Mouse (Mus musculus) left cerebral cortex, adult 9 months (tissue): ENCODE results near the gene Olfr1079.
"Not testable (repeated sequence)": the region's sequence is repeated elsewhere in the genome, so short reads cannot be mapped to it uniquely, and the experiment has no call there.

Experiments
- DNase-seq, 2 experiments: peaks; one replicate each; pipeline ENCODE4 v3.0.0; 2022; ENCODE audit warnings: low spot score in 2 of 2

The Olfr1079 gene

DNA sequence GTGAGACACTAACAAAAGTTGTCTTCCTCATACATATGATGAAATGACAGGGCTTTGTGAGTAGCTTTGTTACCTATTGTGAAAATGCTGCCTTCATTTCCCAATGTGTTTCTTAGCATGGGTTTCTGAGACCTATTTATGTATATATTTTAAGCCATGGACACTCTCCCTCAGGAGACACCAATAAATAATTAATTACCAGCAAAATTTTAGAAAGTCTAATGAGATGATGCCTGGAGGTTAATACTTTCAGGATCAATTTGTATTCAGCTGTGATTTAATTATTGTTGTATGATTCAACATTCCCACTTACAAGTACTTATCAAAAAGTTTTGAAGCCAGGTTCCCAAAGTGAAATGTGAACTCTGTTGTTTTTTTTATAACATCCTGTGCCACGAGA lies at the start of gene Olfr1079:
TSS of gene Olfr1079 (minus strand) at position 101 of the 400 bp plus-strand sequence.
- DNase-seq = no peak

GRCm38 (mm10) chr2:86558135-86558534 lies 15.9 kb upstream of the Olfr1079 start, which contains the start of gene Olfr1080:
Gene Olfr1080 (minus strand): TSS chr2:86558235.
- DNase-seq = not testable (repeated sequence)

GRCm38 (mm10) chr2:86530991-86531390 lies 11.3 kb downstream of the Olfr1079 start:
- DNase-seq = no peak

GRCm38 (mm10) chr2:86508161-86508560 lies 34.1 kb downstream of the Olfr1079 start, which contains the start of gene Olfr1076:
Gene Olfr1076 (plus strand): TSS chr2:86508461.
- no peak for DNase-seq

- DNase-seq = no peak
These were observed 55.0 kb downstream of the Olfr1079 start, which contains the start of gene Olfr228 for GRCm38 (mm10) chr2:86487286-86487685. Gene Olfr228 (minus strand): TSS chr2:86487386.
